Mouse (Mus musculus) neural tube, embryonic 14.5 days (tissue): Measurements from ENCODE around the gene Crygb. TPM values are rescaled to one million over a fixed set of nuclear protein-coding genes. Genes with fewer than 3 reads are reported as not detected.

Experiments
- ATAC-seq: fragments of 200-750 bp; cut with Nextera tagmentation; 2 replicates; pipeline ENCODE4 v1.8.0; 2017; ENCODE audit warnings: low read depth, mild to moderate bottlenecking, moderate TSS enrichment, moderate library complexity
- H3K27ac ChIP-seq: fragments of 300-500 bp; sonication (generic); 2 replicates; pipeline ENCODE4 v1.5.1; 2014; ENCODE audit warnings: low read depth, mild to moderate bottlenecking, control low read depth, low read length, moderate library complexity, mixed read lengths
- H3K27me3 ChIP-seq: fragments of 300-500 bp; sonication (generic); 2 replicates; pipeline ENCODE4 v1.6.1; 2014; ENCODE audit warnings: low read length; ENCODE audit not compliant: control insufficient read depth, insufficient read depth
- H3K36me3 ChIP-seq: fragments of 300-500 bp; sonication (generic); 2 replicates; pipeline ENCODE4 v1.6.1; 2014; ENCODE audit warnings: low read length, mixed read lengths; ENCODE audit not compliant: control insufficient read depth, insufficient read depth
- H3K4me1 ChIP-seq: fragments of 300-500 bp; sonication (generic); 2 replicates; pipeline ENCODE4 v1.6.1; 2014; ENCODE audit warnings: low read length; ENCODE audit not compliant: control insufficient read depth, insufficient read depth
- H3K4me2 ChIP-seq: fragments of 300-500 bp; sonication (generic); 2 replicates; pipeline ENCODE4 v1.6.1; 2014; ENCODE audit warnings: mild to moderate bottlenecking, low read depth, low read length, control low read depth
- H3K4me3 ChIP-seq: fragments of 300-500 bp; sonication (generic); 2 replicates; pipeline ENCODE4 v1.5.1; 2014; ENCODE audit warnings: low read depth, low read length, control low read depth, mixed read lengths
- H3K9ac ChIP-seq: fragments of 300-500 bp; sonication (generic); replicated peaks from 2 replicates; pipeline ENCODE4 v1.6.1; 2014; ENCODE audit warnings: low read depth, mild to moderate bottlenecking, control low read depth, low read length, mixed read lengths
- H3K9me3 ChIP-seq: fragments of 300-500 bp; sonication (generic); 2 replicates; pipeline ENCODE4 v1.6.1; 2016; ENCODE audit warnings: low read length; ENCODE audit not compliant: control insufficient read depth
- WGBS: fragments of 180-500 bp; shearing (Covaris S2); extraction: QIAGEN DNeasy Blood & Tissue Kit; methylation state at CpG from one replicate; pipeline ENCODE4 v1.1.7; 2014; 5-methylcytosine and 5-hydroxymethylcytosine counted together
- polyA plus RNA-seq: library from polyadenylated mRNA; unstranded; fragments of >200 nt; fragmentation: Nextera tagmentation; extraction: Ambion mirVana; gene quantifications from 2 replicates; pipeline ENCODE4 v1.2.1, GENCODE M21; 2014

Gene Crygb
- polyA plus RNA-seq, 1 experiment from 2014 or later = 1.1 TPM

DNA sequence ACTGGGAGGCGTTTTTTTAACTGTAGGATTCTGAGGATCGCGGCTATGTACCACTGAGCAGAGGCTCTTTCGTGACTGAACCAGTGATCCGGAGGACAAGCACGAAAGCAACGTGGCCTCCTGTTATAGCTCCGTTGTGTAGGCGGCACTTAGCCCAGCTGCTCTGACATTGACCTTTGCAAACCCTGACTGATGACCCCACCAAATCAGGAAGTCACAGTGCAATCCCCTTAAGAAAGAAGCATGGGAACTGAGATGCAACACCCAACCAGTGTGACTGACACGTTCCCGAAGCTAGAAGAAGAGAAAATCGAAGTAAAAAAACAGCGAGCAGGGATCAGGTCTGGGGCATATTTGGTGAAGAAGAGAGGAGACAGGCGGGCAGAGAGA, 30.7 kb upstream of the Crygb start:
- peak overlapping the region; percentile 27 for H3K4me2 ChIP-seq
- no peaks in the 10 kb centered on the region for H3K4me1 ChIP-seq
- 49% methylated on average over 14 of the region's 14 CpGs for WGBS
- H3K36me3 ChIP-seq = no peaks in the 10 kb centered on the region
- no peak for ATAC-seq
- H3K4me3 ChIP-seq = no peak overlapping the region
- H3K27me3 ChIP-seq = no peaks in the 10 kb centered on the region
- H3K9me3 ChIP-seq = no peaks in the 10 kb centered on the region
- H3K9ac ChIP-seq = no peak overlapping the region
- H3K27ac ChIP-seq = no peak overlapping the region

DNA sequence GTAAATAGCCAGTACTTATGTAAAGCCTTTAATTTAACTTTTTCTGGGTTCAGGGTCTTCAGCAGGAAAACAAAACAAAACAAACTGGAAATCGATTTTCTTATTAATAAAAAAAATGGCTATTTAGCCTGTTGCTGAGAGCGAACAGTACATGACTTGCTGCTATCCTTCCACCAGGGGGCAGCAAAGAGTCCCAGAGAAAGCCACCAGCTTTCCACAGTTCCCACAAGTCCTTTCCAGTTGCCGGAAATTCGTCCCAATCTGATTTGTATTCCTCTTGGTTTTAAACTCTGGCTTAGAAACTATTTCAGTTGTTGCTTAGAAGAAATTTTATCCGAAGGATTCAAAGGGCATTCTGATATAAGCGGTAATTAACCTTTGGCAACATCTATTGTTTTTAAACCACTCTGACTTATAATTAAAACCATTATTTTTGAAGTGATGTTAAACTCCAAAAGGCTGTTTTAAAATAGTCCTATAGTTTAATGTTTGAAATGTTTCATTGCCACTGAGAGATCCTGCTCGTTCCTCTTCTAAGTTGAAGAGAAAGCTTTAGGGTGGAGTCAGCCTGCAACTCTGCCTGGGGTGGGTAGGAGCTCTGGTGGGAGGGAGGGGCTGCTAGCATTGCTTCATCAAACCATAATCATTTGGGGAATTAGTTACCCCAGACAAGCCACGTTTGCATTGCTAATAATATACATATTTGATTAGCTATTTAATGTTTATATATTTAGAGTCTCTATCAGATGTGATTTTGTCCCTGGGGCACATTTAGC, 30.1 kb upstream of the Crygb start:
- no peaks in the 10 kb centered on the region for H3K9me3 ChIP-seq
- peak overlapping the region; percentile 27 for H3K4me2 ChIP-seq
- H3K27ac ChIP-seq = no peak overlapping the region
- H3K36me3 ChIP-seq = no peaks in the 10 kb centered on the region
- no peaks in the 10 kb centered on the region for H3K4me1 ChIP-seq
- H3K27me3 ChIP-seq = no peaks in the 10 kb centered on the region
- H3K4me3 ChIP-seq = no peak overlapping the region
- H3K9ac ChIP-seq = no peak overlapping the region
- 13% methylated on average over 8 of the region's 8 CpGs for WGBS
- ATAC-seq = peak; percentile 85; the same call in 1 of the 2 replicates

DNA sequence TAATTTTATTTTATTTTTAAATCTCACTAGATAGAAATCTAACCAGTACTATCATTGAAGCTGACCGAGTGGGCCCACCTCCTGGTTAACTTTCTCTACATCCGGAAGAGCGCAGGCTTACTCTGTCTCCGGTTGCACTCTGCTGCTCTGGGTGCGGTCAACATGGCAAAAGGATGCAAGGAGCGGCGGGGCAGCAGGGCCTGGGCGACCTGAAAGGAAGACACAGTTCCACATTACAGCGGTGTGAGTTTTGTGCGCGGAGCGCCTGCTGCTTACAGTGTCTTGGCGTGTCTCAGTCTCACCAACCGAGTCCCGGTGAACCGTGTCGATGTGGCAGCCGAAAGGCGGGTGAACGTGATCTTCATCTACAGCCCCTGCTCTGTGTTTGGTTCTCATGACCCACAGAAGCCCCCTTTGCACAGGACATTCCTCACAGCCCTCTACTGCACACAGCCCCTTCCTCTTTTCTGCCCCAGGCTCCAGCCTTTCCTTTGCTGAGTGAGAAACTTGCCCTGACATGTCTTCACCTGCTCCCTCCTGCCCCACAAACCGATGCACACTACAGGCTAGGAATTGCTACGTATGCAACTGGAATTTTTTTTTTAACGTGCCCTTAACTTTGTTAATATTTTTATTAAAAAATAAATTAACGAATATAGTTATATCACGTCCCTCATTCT, 27.8 kb upstream of the Crygb start:
- Histone ChIP-seq H3K36me3 (no peaks in the 10 kb centered on the region), H3K27me3 (no peaks in the 10 kb centered on the region), H3K9ac (no peak overlapping the region), H3K4me1 (no peaks in the 10 kb centered on the region), H3K9me3 (no peaks in the 10 kb centered on the region), H3K4me3 (no peak overlapping the region), H3K4me2 (no peak overlapping the region), H3K27ac (no peak overlapping the region)
- no peak for ATAC-seq
- WGBS = 77% methylated on average over 25 of the region's 25 CpGs

DNA sequence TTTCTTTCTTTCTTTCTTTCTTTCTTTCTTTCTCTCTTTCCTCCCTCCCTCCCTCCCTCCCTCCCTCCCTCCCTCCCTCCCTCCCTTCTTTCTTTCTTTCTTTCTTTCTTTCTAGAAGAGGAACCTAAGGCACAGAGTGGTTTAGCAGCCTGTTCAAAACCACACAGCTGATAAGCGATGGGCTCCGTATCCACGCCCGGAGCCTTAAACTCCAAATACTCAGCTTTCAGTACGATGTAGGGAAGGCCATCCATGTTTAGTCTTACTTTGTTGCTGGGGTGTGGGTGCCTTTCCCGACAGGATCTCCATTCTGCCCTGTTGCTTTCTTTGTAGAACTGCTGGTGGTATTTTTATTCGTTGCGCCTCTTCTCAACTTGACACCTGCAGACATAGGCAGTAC, 27.1 kb upstream of the Crygb start:
- Histone ChIP-seq H3K9me3 (no peaks in the 10 kb centered on the region), H3K9ac (no peak overlapping the region), H3K36me3 (no peaks in the 10 kb centered on the region), H3K4me2 (no peak overlapping the region), H3K27ac (no peak overlapping the region), H3K27me3 (no peaks in the 10 kb centered on the region), H3K4me3 (no peak overlapping the region), H3K4me1 (no peaks in the 10 kb centered on the region)
- ATAC-seq = no peak
- 88% methylated on average over 8 of the region's 8 CpGs for WGBS

DNA sequence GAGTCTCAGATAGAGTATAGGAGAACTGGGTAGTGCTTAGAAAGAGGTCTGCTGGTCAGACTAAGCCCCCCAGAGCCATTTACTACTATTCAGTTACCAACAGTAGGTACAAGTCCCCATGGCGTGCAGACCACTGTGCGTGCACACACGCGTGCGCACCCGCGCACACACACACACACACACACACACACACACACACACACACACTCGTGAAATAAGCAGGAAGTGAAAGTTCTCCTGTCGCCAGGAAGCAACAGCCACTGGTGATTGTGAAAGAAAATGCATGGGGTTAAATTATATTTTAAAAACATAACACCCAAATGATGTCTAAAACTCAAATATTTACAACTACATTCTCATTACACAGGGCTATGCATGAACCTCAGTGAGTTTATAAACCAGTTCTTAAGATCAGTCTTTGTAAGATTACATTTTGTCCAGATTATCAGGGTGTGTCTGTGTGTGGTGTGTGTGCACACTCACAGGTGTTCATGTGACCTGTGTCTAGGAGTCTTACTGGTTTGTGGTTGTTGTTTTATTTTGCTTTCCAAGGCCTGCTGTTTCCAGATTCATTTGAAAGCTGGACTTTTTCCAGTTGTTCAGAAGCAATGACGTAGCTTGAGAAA, 25.7 kb upstream of the Crygb start:
- no peak for ATAC-seq
- no peaks in the 10 kb centered on the region for H3K4me1 ChIP-seq
- 91% methylated on average over 10 of the region's 10 CpGs for WGBS
- no peaks in the 10 kb centered on the region for H3K9me3 ChIP-seq
- no peak overlapping the region for H3K9ac ChIP-seq
- no peak overlapping the region for H3K27ac ChIP-seq
- H3K36me3 ChIP-seq = no peaks in the 10 kb centered on the region
- no peak overlapping the region for H3K4me2 ChIP-seq
- H3K27me3 ChIP-seq = no peaks in the 10 kb centered on the region
- no peak overlapping the region for H3K4me3 ChIP-seq

DNA sequence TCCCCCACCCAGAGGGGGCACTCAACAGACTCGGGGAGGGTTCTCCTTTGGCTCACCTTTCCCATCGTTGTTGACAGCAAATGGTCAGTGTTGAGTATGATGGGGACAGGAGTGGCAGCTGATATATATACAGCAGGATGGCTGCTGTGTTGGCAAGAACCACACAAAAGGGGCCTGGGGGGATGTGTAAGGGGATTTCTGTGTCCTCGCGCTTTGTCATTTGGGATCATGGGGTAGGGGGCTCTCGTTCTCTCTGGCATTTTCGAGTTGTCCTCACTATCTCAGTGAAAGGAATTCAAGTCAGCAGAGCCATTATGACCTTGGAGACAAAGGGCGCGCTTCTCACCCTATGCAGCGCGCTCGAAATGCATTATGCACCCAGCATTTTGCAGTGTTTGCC, 21.2 kb upstream of the Crygb start, which contains the start of gene Cryga:
Cryga (minus strand) TSS at position 101 of the 400 bp plus-strand sequence.
- Histone ChIP-seq H3K9ac (no peak within 1 kb of the TSS), H3K4me2 (no peak within 1 kb of the TSS), H3K9me3 (no peaks in the 10 kb centered on the region), H3K36me3 (no peaks in the 10 kb centered on the region), H3K4me3 (no peak within 1 kb of the TSS), H3K27me3 (no peaks in the 10 kb centered on the region), H3K27ac (no peak within 1 kb of the TSS), H3K4me1 (no peaks in the 10 kb centered on the region)
- 86% methylated on average over 11 of the region's 11 CpGs for WGBS
- no peak for ATAC-seq

DNA sequence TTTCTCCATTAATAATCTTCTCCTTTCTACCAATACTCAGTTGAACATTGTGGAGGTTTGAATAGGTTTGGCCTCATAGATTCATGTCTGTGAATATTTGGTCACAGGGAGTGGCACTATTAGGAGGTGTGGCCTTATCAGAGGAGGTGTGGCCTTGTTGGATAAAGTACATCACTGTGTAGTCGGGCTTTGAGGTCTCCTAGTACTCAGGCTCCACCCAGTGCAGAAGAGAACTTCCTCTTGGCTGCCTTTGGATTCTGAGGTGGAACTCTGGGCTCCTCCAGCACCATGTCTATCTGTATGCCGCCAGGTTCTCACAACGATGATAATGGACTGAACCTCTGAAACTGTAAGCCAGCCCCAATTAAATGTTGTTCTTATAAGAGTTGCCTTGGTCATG, 14.9 kb upstream of the Crygb start:
- H3K4me3 ChIP-seq = no peak overlapping the region
- H3K4me1 ChIP-seq = no peaks in the 10 kb centered on the region
- no peaks in the 10 kb centered on the region for H3K36me3 ChIP-seq
- no peak overlapping the region for H3K27ac ChIP-seq
- H3K4me2 ChIP-seq = no peak overlapping the region
- no peaks in the 10 kb centered on the region for H3K9me3 ChIP-seq
- WGBS = 91% methylated on average over 3 of the region's 3 CpGs
- no peaks in the 10 kb centered on the region for H3K27me3 ChIP-seq
- ATAC-seq = no peak
- H3K9ac ChIP-seq = no peak overlapping the region

DNA sequence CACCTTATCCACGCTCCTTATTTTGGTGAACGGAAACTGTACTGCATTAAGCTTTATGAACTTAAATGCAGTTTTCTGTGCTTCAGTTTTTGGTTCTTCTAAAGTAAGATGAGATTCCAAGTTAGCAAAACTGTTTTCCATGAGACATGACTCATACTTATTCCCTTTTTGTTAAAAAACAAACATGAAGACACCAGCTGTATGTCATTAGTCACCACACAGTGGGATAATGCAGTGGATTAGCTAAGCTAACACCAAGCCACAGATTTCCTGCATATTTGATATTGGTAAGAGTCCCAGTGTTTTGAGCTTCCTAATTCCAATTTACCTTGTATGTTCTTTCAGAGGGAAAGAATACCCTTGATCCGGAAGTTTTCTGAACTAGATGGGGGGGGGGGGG, 9.5 kb upstream of the Crygb start:
- Histone ChIP-seq H3K4me2 (no peak overlapping the region), H3K9ac (no peak overlapping the region), H3K36me3 (no peaks in the 10 kb centered on the region), H3K4me3 (no peak overlapping the region), H3K27me3 (no peaks in the 10 kb centered on the region), H3K27ac (no peak overlapping the region), H3K9me3 (no peaks in the 10 kb centered on the region), H3K4me1 (no peaks in the 10 kb centered on the region)
- ATAC-seq = no peak
- 93% methylated on average over 3 of the region's 3 CpGs for WGBS

DNA sequence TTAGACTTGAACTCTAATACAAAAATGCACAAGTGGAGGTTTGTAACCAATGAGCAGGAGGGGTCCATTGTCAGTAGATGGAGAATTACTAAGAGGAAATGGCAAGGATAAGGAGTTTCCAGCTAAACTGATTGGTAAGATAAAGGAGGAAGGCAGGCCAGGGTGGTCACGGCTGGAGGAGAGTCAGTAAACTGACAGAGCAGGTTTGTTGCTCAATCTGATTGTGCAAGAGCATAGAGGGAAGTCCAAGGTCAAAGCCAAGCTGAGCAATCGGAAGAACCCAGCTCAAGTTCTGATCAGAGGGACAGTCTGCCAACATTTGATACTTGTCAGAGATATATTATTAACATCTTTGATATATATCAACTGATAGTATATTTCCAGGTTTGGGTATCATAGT, 8.3 kb upstream of the Crygb start:
- Histone ChIP-seq H3K27ac (no peak overlapping the region), H3K4me1 (no peaks in the 10 kb centered on the region), H3K4me2 (no peak overlapping the region), H3K9ac (no peak overlapping the region), H3K36me3 (no peaks in the 10 kb centered on the region), H3K27me3 (no peaks in the 10 kb centered on the region), H3K4me3 (no peak overlapping the region), H3K9me3 (no peaks in the 10 kb centered on the region)
- no peak for ATAC-seq
- WGBS = 73% methylated on average over 2 of the region's 2 CpGs
